Comparison of ENCODE assay signal across 25 mouse cellular contexts in genomic region chr8:26888050-26888449, GRCm38 (mm10).
A peak's percentile ranks its signal among the peaks of the same experiment; 100 is the strongest.
DNase-seq lines count a peak whose midpoint lies in the region; ATAC-seq and TF ChIP-seq lines count a peak whose summit lies in the region.
"Had no signal": no experiment of that assay in that cellular context is flagged by ENCODE, and none has a peak within 500 bp of the region (broad histone marks: within the 10 kb centered on the region; RNA-seq: fewer than 3 reads in every experiment).

No protein-coding gene starts in this region.

- no peaks in the 10 kb centered on the region for H3K79me2 ChIP-seq in macrophage (ENCODE audit: inconsistent target)

- DNase-seq in kidney, adult 2 months, result peak; percentile 24
- DNase-seq in kidney, postnatal 25 days, result no peak
- DNase-seq in urinary bladder, postnatal 14 days (ENCODE audit: low spot score), result peak; percentile 32
- DNase-seq in urinary bladder, postnatal 10 days (ENCODE audit: low spot score), result no peak
- DNase-seq in left cerebral cortex, adult 2 months (ENCODE audit: extremely low spot score in 1 of 2, low spot score in 2 of 2), result no peak
- no peak for DNase-seq in gastrocnemius, adult 8-10 months (ENCODE audit: low spot score in 2 of 2)
- DNase-seq: adrenal gland, adult 2 months; cerebellum, adult 11-12 months; cerebellum, postnatal 36 days; forebrain, postnatal 0 days; gastrocnemius, adult 2 months; heart, postnatal 10 days; kidney, adult 18-20 months; lung, postnatal 10 days; right cerebral cortex, postnatal 25 days; thymus, adult 2 months had no signal

- no peaks in the 10 kb centered on the region for H3K4me1 ChIP-seq in kidney, adult 2 months (ENCODE audit: control insufficient read depth, insufficient read depth, low read length)

- WGBS in kidney, adult 2 months, result 54% methylated on average over 3 of the region's 3 CpGs
- WGBS in macrophage (ENCODE audit: missing documents), result 23% methylated on average over 3 of the region's 3 CpGs

- no peak for TF ChIP-seq CTCF in kidney, adult 2 months (conservative IDR thresholded peaks at IDR 0.05; ENCODE audit: insufficient read depth, insufficient read length, low read depth, low read length)
- no peak for TF ChIP-seq CTCF in left cerebral cortex, adult 2 months (IDR thresholded peaks at IDR 0.05)

- intact Hi-C loops in left cerebral cortex, adult 2 months (cut with DNase I), result no loop called here

- H3K36me3 ChIP-seq in kidney, adult 2 months (ENCODE audit: control insufficient read depth, insufficient read depth, low read length), result no peaks in the 10 kb centered on the region
- H3K36me3 ChIP-seq in macrophage (ENCODE audit: inconsistent target), result no peaks in the 10 kb centered on the region
- H3K36me3 ChIP-seq: limb, embryonic 13.5 days; neural tube, embryonic 13.5 days had no signal

- no peak for ATAC-seq in activated CD4-positive, CD25-positive, alpha-beta regulatory T cell, adult 4 months
- ATAC-seq: CD4-positive, CD25-positive, alpha-beta regulatory T cell, adult 4 months; forebrain, postnatal 0 days had no signal

- H3K27me3 ChIP-seq in kidney, adult 2 months (replicated peaks; ENCODE audit: control insufficient read depth, insufficient read depth, low read length), result no peaks in the 10 kb centered on the region

- H3K27ac ChIP-seq in kidney, adult 2 months (ENCODE audit: insufficient read depth, low read depth, low read length), result no peak overlapping the region
- peak overlapping the region; percentile 48; the same call in 1 of the 2 replicates for H3K27ac ChIP-seq in macrophage
- no peak overlapping the region for H3K27ac ChIP-seq in left cerebral cortex, adult 2 months
- H3K27ac ChIP-seq: gastrocnemius, adult 2 months; hindbrain, embryonic 14.5 days; layer of hippocampus, adult 2 months; limb, embryonic 13.5 days; liver, embryonic 14.5 days; neural tube, embryonic 13.5 days had no signal

- no peak for TF ChIP-seq POLR2A in kidney, adult 2 months (IDR thresholded peaks at IDR 0.05; ENCODE audit: low read depth, low read length)

- no peak overlapping the region for H3K4me3 ChIP-seq in kidney, adult 2 months (ENCODE audit: insufficient read depth, low read depth, low read length)
- H3K4me3 ChIP-seq in macrophage (ENCODE audit: inconsistent target), result no peak overlapping the region
- H3K4me3 ChIP-seq in left cerebral cortex, adult 2 months, result no peak overlapping the region
- H3K4me3 ChIP-seq: erythroblast, embryonic 14.5 days; gastrocnemius, adult 2 months; layer of hippocampus, adult 2 months; limb, embryonic 13.5 days; neural tube, embryonic 13.5 days had no signal

Comparison
In these comparisons a context has a peak if more than half of its experiments do, and no peak if none do; other contexts are left out.
1. DNase-seq: peak in kidney, adult 2 months (single experiment) and urinary bladder, postnatal 14 days (single experiment); none in kidney, postnatal 25 days (0 of 2), urinary bladder, postnatal 10 days (single experiment), left cerebral cortex, adult 2 months (0 of 2) and gastrocnemius, adult 8-10 months (0 of 2).